Mouse (Mus musculus) A20 (cell line): ENCODE results near the gene Npff.

Experiments used
- DNase-seq: peaks from one replicate; pipeline ENCODE4 v3.0.0-alpha.2; 2011; ENCODE audit warnings: low read depth, low spot score

Gene Npff

GRCm38 (mm10) chr15:102520416-102520815 is 4.3 kb downstream of the Npff start:
- no peak for DNase-seq

- peak; percentile 57 for DNase-seq
Measured at GRCm38 (mm10) chr15:102519211-102520141, 5.3 kb downstream of the Npff start.

GRCm38 (mm10) chr15:102518859-102519201 is 5.9 kb downstream of the Npff start:
- DNase-seq, result no peak

GRCm38 (mm10) chr15:102517976-102518858 is 6.5 kb downstream of the Npff start, which contains the start of gene Tarbp2:
Tarbp2 (plus strand) TSS chr15:102518192.
- DNase-seq, result peak; percentile 100

GRCm38 (mm10) chr15:102517631-102517975 is 7.1 kb downstream of the Npff start:
- no peak for DNase-seq

GRCm38 (mm10) chr15:102516728-102517404 is 7.9 kb downstream of the Npff start, which contains the start of gene Map3k12:
Map3k12 (minus strand) TSS chr15:102517064.
- peak; percentile 75 for DNase-seq

GRCm38 (mm10) chr15:102516293-102516692 is 8.4 kb downstream of the Npff start:
- peak; percentile 35 for DNase-seq

- no peak for DNase-seq
Measured at GRCm38 (mm10) chr15:102515791-102516190, 9.0 kb downstream of the Npff start.

- no peak for DNase-seq
Measured at GRCm38 (mm10) chr15:102515261-102515660, 9.5 kb downstream of the Npff start.

- peak; percentile 41 for DNase-seq
Measured at GRCm38 (mm10) chr15:102513004-102513403, 11.7 kb downstream of the Npff start.

GRCm38 (mm10) chr15:102512471-102512870 is 12.3 kb downstream of the Npff start:
- DNase-seq, result no peak

GRCm38 (mm10) chr15:102512010-102512409 is 12.7 kb downstream of the Npff start:
- no peak for DNase-seq

GRCm38 (mm10) chr15:102511285-102511833 is 13.4 kb downstream of the Npff start:
- no peak for DNase-seq

GRCm38 (mm10) chr15:102510590-102511284 is 14.0 kb downstream of the Npff start:
- peak; percentile 84 for DNase-seq

GRCm38 (mm10) chr15:102510110-102510509 is 14.6 kb downstream of the Npff start:
- no peak for DNase-seq

- DNase-seq, result no peak
Measured at GRCm38 (mm10) chr15:102508336-102508735, 16.4 kb downstream of the Npff start.

GRCm38 (mm10) chr15:102507561-102507960 is 17.2 kb downstream of the Npff start:
- no peak for DNase-seq

GRCm38 (mm10) chr15:102506864-102507263 is 17.9 kb downstream of the Npff start:
- no peak for DNase-seq

- no peak for DNase-seq
Measured at GRCm38 (mm10) chr15:102506464-102506830, 18.3 kb downstream of the Npff start.

- DNase-seq, result no peak
Measured at GRCm38 (mm10) chr15:102505770-102506463, 18.8 kb downstream of the Npff start.
